Mouse (Mus musculus): ENCODE measurements around the gene Lair1.

GRCm38 (mm10) chr7:4087896-4088480, 25.0 kb upstream of the Lair1 start:
- TF ChIP-seq CTCF (IDR thresholded peaks at IDR 0.05): no peak
- no peak for TF ChIP-seq EP300 (IDR thresholded peaks at IDR 0.05)
